ENCODE assay signal across 11 mouse cellular contexts in genomic region chr14:118795915-118796693, GRCm38 (mm10). TPM values are rescaled to one million over a fixed set of nuclear protein-coding genes. Genes with fewer than 3 reads are reported as not detected.
DNase-seq lines count a peak whose midpoint lies in the region; ATAC-seq lines count a peak whose summit lies in the region.
"Had no signal": no experiment of that assay in that cellular context is flagged by ENCODE, and none has a peak within 500 bp of the region (broad histone marks: within the 10 kb centered on the region; RNA-seq: fewer than 3 reads in every experiment).

No protein-coding gene starts in this region.

- intact Hi-C loops in heart, postnatal 25 days (cut with DNase I) = no loop called here

- no peak overlapping the region for H3K4me2 ChIP-seq in intestine, embryonic 16.5 days (ENCODE audit: low read depth, low read length)

- no peak overlapping the region for H3K9ac ChIP-seq in intestine, embryonic 16.5 days (ENCODE audit: low read depth, low read length)

- WGBS in intestine, embryonic 16.5 days = 42% methylated on average over 10 of the region's 10 CpGs

- no peaks in the 10 kb centered on the region for H3K36me3 ChIP-seq in intestine, embryonic 16.5 days (ENCODE audit: control insufficient read depth, insufficient read depth, low read length)

- no peak overlapping the region for H3K27ac ChIP-seq in intestine, embryonic 16.5 days (ENCODE audit: low read length)

- DNase-seq in heart, adult 11 months = peak; percentile 44
- DNase-seq in heart, postnatal 25 days (ENCODE audit: low spot score) = no peak
- DNase-seq in CD4-positive, CD25-positive, alpha-beta regulatory T cell, adult 2 months (ENCODE audit: low read depth, low spot score) = peak; percentile 25
- no peak for DNase-seq in embryo, embryonic 10.5 days (ENCODE audit: low spot score)
- no peak for DNase-seq in left cerebral cortex, adult 9 months (ENCODE audit: low spot score in 2 of 2)
- DNase-seq: cerebellum, adult 18-20 months had no signal

- H3K4me1 ChIP-seq in intestine, embryonic 16.5 days (ENCODE audit: control insufficient read depth, insufficient read depth, low read length) = no peaks in the 10 kb centered on the region

- H3K27me3 ChIP-seq in intestine, embryonic 16.5 days (replicated peaks; ENCODE audit: control insufficient read depth, insufficient read depth, low read length) = no peaks in the 10 kb centered on the region
- H3K27me3 ChIP-seq: CH12.LX had no signal

- no peak overlapping the region for H3K4me3 ChIP-seq in intestine, embryonic 16.5 days (ENCODE audit: low read length)
- H3K4me3 ChIP-seq: myocyte had no signal

- H3K9me3 ChIP-seq in intestine, embryonic 16.5 days (ENCODE audit: control insufficient read depth, low read length) = no peaks in the 10 kb centered on the region

- ATAC-seq in intestine, embryonic 16.5 days = peak; percentile 89
- ATAC-seq in megakaryocyte, adult 5-6 weeks (ENCODE audit: poor library complexity, severe bottlenecking) = peak; percentile 70
- no peak for ATAC-seq in monocyte, adult 5-6 weeks (replicated peaks; ENCODE audit: insufficient number of reproducible peaks, low FRiP score, low TSS enrichment, poor library complexity, severe bottlenecking)

RNA-seq across cellular contexts. Expression of gene Cldn10, which starts 8.4 kb away (rescaled TPM):
- total RNA-seq in heart, postnatal 25 days (2021) = under 1 TPM in 1 of 2 experiments, not detected in 1; 0.22 TPM
- 21.1 and 23.1 TPM in 2 replicates for polyA plus RNA-seq in intestine, embryonic 16.5 days (2015; fragmentation: Nextera tagmentation; extraction: Ambion mirVana)
- not detected in 2 replicates for total RNA-seq in megakaryocyte, adult 5-6 weeks (2015)
- total RNA-seq in megakaryocyte, adult 5-6 weeks (2017) = 0.29 TPM in 1 of 2 replicates, not detected in the other
- 0.29 TPM in 1 of 3 replicates, not detected in the others for total RNA-seq in monocyte, adult 5-6 weeks (2017)
- total RNA-seq: CH12.LX had no signal
- polyA plus RNA-seq: myocyte had no signal

Comparison
In these comparisons a context has a peak if more than half of its experiments do, and no peak if none do; other contexts are left out.
1. DNase-seq: peak in heart, adult 11 months (single experiment) and CD4-positive, CD25-positive, alpha-beta regulatory T cell, adult 2 months (single experiment); none in heart, postnatal 25 days (single experiment), embryo, embryonic 10.5 days (single experiment) and left cerebral cortex, adult 9 months (0 of 2).